Mouse (Mus musculus) embryonic facial prominence, embryonic 12.5 days (tissue): ENCODE data around the gene Ggnbp2. TPM values are rescaled to one million over a fixed set of nuclear protein-coding genes. Genes with fewer than 3 reads are reported as not detected.
A peak's percentile ranks its signal among the peaks of the same experiment; 100 is the strongest.
"Not testable (repeated sequence)": the region's sequence is repeated elsewhere in the genome, so short reads cannot be mapped to it uniquely, and the experiment has no call there.

Source experiments
- ATAC-seq: fragments of 200-750 bp; cut with Nextera tagmentation; 2 replicates; pipeline ENCODE4 v1.8.0; 2017; ENCODE audit not compliant: insufficient number of reproducible peaks, insufficient read depth, low FRiP score, low TSS enrichment
- H3K27ac ChIP-seq: fragments of 300-500 bp; sonication (generic); 2 replicates; pipeline ENCODE4 v1.5.1; 2016; ENCODE audit warnings: mild to moderate bottlenecking
- H3K27me3 ChIP-seq: fragments of 300-500 bp; sonication (generic); 2 replicates; pipeline ENCODE4 v1.6.1; 2016; ENCODE audit warnings: mild to moderate bottlenecking, moderate library complexity
- H3K36me3 ChIP-seq: fragments of 300-500 bp; sonication (generic); 2 replicates; pipeline ENCODE4 v1.6.1; 2016; ENCODE audit warnings: mild to moderate bottlenecking
- H3K4me1 ChIP-seq: fragments of 300-500 bp; sonication (generic); 2 replicates; pipeline ENCODE4 v1.6.1; 2016
- H3K4me2 ChIP-seq: fragments of 300-500 bp; sonication (generic); replicated peaks from 2 replicates; pipeline ENCODE4 v1.6.1; 2016; ENCODE audit warnings: mild to moderate bottlenecking, moderate library complexity
- H3K4me3 ChIP-seq: fragments of 300-500 bp; sonication (generic); 2 replicates; pipeline ENCODE4 v1.5.1; 2016; ENCODE audit warnings: mild to moderate bottlenecking
- H3K9ac ChIP-seq: fragments of 300-500 bp; sonication (generic); 2 replicates; pipeline ENCODE4 v1.6.1; 2016; ENCODE audit warnings: mild to moderate bottlenecking, moderate library complexity
- H3K9me3 ChIP-seq: fragments of 300-500 bp; sonication (generic); 2 replicates; pipeline ENCODE4 v1.6.1; 2016; ENCODE audit warnings: mild to moderate bottlenecking, moderate library complexity
- WGBS: fragments of 180-500 bp; shearing (Covaris S2); methylation state at CpG from one replicate; pipeline ENCODE4 v1.1.7; 2016; 5-methylcytosine and 5-hydroxymethylcytosine counted together
- polyA plus RNA-seq: library from polyadenylated mRNA; unstranded; fragments of >200 nt; fragmentation: Nextera tagmentation; extraction: Ambion mirVana; gene quantifications from 2 replicates; pipeline ENCODE4 v1.2.1, GENCODE M21; 2016

Ggnbp2 gene
- polyA plus RNA-seq, 1 experiment from 2014 or later, result 75.1 TPM

DNA sequence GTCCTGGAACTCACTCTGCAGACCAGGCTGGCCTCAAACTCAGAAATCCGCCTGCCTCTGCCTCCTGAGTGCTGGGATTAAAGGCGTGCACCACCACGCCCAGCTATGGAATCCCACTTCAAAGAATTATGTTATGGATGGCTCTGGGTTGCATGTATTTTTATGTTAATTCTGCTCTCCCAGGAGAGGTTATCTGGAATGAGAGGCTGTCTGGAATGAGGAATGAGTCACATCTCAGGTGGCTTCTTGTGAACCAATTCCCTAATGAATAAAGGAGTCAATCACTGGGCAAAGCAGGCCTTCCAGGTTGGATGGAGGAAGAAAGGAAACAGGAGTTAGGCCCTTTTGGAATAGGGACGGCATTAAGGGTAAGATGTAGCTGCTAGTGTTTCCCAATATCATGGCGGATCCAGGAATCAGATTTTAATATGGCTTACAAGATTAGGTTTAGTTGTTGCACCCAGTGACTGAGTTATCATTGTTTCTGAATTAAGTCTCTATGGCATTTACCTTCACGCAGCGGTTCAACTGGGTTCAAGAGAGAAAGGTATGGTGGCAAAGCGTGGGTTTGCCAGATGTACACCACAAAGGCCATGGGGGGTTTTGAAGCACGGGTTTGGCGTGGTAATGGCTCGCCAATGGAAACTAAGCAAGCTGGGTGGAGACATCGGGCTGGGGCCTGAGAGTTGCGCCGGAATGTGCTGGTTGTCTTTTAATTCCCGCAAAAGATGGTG is 23.7 kb downstream of the Ggnbp2 start:
- no peak for ATAC-seq
- WGBS, result 96% methylated on average over 15 of the region's 15 CpGs
- Histone ChIP-seq H3K27ac (no peak overlapping the region), H3K4me1 (no peaks in the 10 kb centered on the region), H3K36me3 (peaks cover 56% of the 10 kb centered on the region), H3K27me3 (no peaks in the 10 kb centered on the region), H3K4me2 (no peak overlapping the region), H3K4me3 (no peak overlapping the region), H3K9me3 (no peaks in the 10 kb centered on the region), H3K9ac (no peak overlapping the region)

DNA sequence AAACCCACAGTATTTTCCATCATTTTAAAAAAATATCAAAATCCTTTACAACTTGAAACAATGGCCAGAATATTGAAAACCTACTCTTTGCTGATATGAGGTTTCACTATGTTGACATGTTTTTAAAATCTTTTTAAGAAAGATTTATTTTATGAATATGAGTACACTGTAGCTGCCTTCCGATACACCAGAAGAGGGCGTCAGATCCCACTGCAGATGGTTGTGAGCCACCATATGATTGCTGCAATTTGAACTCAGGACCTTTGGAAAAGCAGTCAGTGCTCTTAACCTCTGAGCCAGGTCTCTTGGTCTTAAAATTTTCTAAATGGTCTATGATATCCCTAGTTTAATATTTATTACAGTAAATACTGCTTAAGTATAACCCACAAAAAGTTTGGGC is 31.3 kb downstream of the Ggnbp2 start:
- 90% methylated on average over 2 of the region's 2 CpGs for WGBS

DNA sequence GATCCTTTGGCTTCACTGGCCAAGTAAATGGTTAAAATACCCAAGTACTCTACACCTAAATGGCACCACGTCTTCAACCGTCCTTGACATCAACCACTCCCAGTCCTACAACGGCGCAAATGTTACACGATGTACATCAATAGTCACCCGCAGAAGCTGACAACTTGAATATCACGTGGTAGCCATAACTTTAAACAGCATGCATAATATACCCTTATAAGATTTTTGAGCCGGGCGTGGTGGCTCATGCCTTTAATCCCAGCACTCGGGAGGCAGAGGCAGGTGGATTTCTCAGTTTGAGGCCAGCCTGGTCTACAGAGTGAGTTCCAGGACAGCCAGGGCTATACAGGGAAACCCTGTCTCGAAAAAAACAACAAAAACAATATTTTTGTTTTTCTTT is 41.1 kb downstream of the Ggnbp2 start:
- Histone ChIP-seq H3K4me3 (peak overlapping the region; percentile 81), H3K9ac (peak overlapping the region; percentile 70; the same call in 1 of the 2 replicates), H3K27ac (peak overlapping the region; percentile 74; the same call in 1 of the 2 replicates), H3K4me2 (peak overlapping the region; percentile 95), H3K36me3 (peaks cover 35% of the 10 kb centered on the region)
- not testable (repeated sequence) for H3K9me3 ChIP-seq, H3K4me1 ChIP-seq, ATAC-seq, H3K27me3 ChIP-seq
- 78% methylated on average over 11 of the region's 11 CpGs for WGBS

More for the DNA sequence above, 31.3 kb downstream of the Ggnbp2 start:
- H3K9ac ChIP-seq, result no peak overlapping the region
- H3K27ac ChIP-seq, result no peak overlapping the region
- no peak for ATAC-seq
- no peak overlapping the region for H3K4me2 ChIP-seq
- no peak overlapping the region for H3K4me3 ChIP-seq
- peaks cover 56% of the 10 kb centered on the region for H3K36me3 ChIP-seq
- no peaks in the 10 kb centered on the region for H3K4me1 ChIP-seq
- H3K9me3 ChIP-seq, result no peaks in the 10 kb centered on the region
- H3K27me3 ChIP-seq, result no peaks in the 10 kb centered on the region

DNA sequence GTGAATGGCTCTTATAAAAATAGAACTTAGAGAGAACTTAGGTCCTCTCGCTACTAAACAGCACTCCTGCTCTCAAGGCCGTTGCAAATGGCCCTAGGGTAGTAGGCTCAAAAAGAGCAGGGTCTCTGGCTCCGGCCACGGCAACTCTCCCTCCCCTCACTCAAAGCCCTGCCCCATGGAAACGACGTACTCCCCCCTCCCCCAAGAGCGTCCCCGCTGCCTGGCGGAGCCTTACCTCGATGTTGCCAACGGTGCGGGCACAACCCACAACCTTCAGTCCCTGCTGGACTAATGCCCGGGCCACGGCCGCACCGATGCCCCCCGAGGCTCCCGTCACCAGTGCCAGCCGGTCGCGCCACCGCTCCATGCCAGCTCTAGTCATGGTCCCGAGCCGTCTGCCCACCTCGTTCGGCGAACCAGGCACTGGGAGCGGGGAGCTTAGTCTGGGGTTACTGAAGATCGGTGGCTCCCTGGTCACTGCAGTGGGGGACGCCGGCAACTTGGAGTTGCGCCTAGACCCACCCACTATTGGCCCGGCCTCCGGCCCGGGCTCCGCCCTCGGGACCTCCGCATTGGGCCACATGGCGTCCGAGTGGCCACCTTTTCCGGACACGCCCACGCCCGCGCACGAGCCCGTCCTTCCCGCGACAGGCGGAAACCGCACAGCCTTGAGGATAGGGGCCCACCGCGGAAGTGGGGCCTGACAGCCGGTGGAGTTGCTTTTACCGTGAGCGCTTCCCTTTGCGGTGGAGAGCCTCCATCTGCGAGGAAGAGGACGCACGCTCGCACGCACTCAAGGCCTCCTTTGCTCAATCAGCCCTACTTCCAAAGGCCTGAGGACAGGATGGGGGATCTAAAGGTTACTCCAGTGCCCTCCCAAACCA is 41.9 kb downstream of the Ggnbp2 start, which contains the start of gene Dhrs11:
Dhrs11 (minus strand) TSS at position 479 of the 884 bp plus-strand sequence.
- Histone ChIP-seq H3K4me2 (peak within 1 kb of the TSS; percentile 95), H3K4me3 (peak within 1 kb of the TSS; percentile 81), H3K36me3 (peaks cover 31% of the 10 kb centered on the region), H3K9me3 (no peaks in the 10 kb centered on the region), H3K27ac (peak within 1 kb of the TSS; percentile 74; the same call in 1 of the 2 replicates), H3K9ac (peak within 1 kb of the TSS; percentile 70), H3K27me3 (no peaks in the 10 kb centered on the region), H3K4me1 (0 out of 2 replicates have a peak, but pooled peaks cover 5% of the 10 kb centered on the region)
- peak; percentile 93 for ATAC-seq
- WGBS, result under 1% methylated on average over 62 of the region's 62 CpGs

DNA sequence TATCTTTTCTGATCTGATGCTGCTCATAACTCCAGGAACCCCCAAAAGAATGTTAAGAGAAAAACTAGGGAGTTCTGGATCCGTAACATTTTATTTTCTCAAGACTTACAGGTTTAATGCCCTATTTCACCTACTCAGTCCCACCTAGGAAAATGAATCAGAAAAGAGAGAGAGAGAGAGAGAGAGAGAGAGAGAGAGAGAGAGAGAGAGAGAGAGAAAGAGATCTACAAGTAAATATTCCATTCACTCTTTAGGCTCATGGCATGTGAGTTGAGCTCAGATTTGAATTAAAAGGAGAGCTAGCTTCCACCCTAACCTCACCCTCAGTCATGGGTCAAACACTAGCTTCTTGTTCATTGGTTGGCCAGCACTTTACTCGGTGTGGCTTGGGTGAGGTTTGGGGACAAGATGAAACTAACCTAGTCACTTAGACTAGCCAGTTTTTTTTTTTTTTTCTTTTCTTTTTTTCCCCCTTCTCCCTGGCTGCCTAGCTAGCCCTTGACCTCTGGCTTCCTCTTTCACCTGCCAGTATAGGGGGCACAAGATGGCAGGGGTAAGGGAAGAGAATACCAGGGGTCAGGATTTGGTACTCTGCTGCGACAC is 42.6 kb downstream of the Ggnbp2 start:
- peaks cover 29% of the 10 kb centered on the region for H3K36me3 ChIP-seq
- WGBS, result 45% methylated on average over 3 of the region's 3 CpGs
- no peak overlapping the region for H3K27ac ChIP-seq
- peak overlapping the region; percentile 95 for H3K4me2 ChIP-seq
- 0 out of 2 replicates have a peak, but pooled peaks cover 8% of the 10 kb centered on the region for H3K4me1 ChIP-seq
- no peak for ATAC-seq
- no peaks in the 10 kb centered on the region for H3K27me3 ChIP-seq
- H3K9me3 ChIP-seq, result no peaks in the 10 kb centered on the region
- H3K4me3 ChIP-seq, result peak overlapping the region; percentile 81
- peak overlapping the region; percentile 70; the same call in 1 of the 2 replicates for H3K9ac ChIP-seq

DNA sequence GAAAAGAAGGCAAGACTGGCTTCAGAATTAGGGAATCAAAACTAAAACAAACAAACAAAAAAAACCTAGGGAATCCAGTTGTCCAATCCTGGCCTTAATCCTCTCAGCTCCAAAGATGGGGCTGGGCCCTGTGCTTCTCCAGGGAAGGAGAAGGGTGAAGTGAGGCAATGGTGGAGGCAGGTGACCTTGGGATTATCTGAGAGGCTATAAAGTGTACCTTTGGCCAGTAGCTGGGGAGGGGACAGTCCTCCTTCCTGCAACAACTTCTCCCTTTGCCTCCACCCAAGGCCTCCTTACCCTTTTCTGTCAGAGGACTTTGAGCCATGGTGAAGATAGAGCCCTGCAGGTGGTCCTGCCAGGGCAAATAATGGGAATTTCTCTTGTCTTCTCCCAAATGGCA is 43.1 kb downstream of the Ggnbp2 start:
- no peak overlapping the region for H3K4me3 ChIP-seq
- H3K27ac ChIP-seq, result no peak overlapping the region
- no peak overlapping the region for H3K4me2 ChIP-seq
- H3K9me3 ChIP-seq, result no peaks in the 10 kb centered on the region
- 0 out of 2 replicates have a peak, but pooled peaks cover 8% of the 10 kb centered on the region for H3K4me1 ChIP-seq
- no peak for ATAC-seq
- H3K9ac ChIP-seq, result no peak overlapping the region
- H3K36me3 ChIP-seq, result peaks cover 24% of the 10 kb centered on the region
- no peaks in the 10 kb centered on the region for H3K27me3 ChIP-seq

DNA sequence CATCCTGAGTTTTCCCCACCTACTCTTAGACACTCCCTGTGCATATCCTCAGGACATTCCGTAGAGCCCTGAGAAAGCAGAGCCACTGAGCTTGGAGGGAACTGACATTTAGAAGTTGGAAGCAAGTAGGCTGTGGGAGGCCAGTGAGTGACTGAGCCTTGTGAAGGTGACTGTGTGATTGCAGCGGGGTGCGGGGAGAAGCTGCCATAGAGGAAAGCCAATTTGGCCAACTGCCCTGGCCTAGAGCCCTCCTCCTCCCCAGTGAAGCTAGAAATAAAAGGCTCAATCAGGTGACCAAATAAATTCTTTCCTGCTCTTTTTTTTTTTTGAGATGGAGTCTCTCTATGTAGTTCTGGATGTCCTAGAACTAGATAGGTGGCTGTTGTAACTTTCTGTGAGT is 44.4 kb downstream of the Ggnbp2 start:
- H3K9me3 ChIP-seq, result no peaks in the 10 kb centered on the region
- H3K9ac ChIP-seq, result no peak overlapping the region
- no peaks in the 10 kb centered on the region for H3K27me3 ChIP-seq
- H3K4me3 ChIP-seq, result no peak overlapping the region
- 0 out of 2 replicates have a peak, but pooled peaks cover 8% of the 10 kb centered on the region for H3K4me1 ChIP-seq
- H3K4me2 ChIP-seq, result no peak overlapping the region
- WGBS, result 86% methylated on average over 3 of the region's 3 CpGs
- ATAC-seq, result no peak
- H3K27ac ChIP-seq, result no peak overlapping the region
- peaks cover 13% of the 10 kb centered on the region; the same call in 1 of the 2 replicates for H3K36me3 ChIP-seq

DNA sequence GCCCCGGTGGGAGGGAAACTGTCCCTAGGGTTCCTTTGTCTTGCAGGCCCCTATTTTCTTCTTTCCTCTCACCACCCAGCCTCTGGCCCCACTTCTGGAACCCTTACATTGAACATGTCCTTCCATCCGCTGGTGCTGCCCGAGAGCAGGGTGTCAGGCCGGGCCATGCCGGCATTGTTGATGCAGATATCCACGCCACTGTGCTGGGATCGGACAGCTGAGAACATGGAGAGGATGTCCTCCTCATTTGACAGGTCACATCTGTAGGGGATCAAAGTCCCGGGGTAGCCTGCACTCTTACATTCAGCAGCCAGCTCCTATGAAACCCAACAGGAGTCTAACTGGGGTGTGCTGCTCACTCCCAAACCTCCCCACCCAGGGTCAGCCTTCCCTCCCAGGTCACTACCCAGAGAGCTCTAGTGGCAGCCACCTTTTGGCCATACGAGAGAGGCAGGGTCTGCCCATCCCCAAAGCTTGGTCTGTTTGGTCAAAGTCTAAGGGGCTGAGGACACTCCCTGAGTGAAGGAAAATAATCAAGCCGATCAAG is 45.3 kb downstream of the Ggnbp2 start:
- Histone ChIP-seq H3K9me3 (no peaks in the 10 kb centered on the region), H3K9ac (no peak overlapping the region; the same call in 1 of the 2 replicates), H3K36me3 (peaks cover 7% of the 10 kb centered on the region; the same call in 1 of the 2 replicates), H3K4me3 (no peak overlapping the region), H3K27me3 (no peaks in the 10 kb centered on the region), H3K4me2 (no peak overlapping the region), H3K4me1 (0 out of 2 replicates have a peak, but pooled peaks cover 8% of the 10 kb centered on the region), H3K27ac (no peak overlapping the region)
- WGBS, result 84% methylated on average over 10 of the region's 10 CpGs
- ATAC-seq, result no peak

DNA sequence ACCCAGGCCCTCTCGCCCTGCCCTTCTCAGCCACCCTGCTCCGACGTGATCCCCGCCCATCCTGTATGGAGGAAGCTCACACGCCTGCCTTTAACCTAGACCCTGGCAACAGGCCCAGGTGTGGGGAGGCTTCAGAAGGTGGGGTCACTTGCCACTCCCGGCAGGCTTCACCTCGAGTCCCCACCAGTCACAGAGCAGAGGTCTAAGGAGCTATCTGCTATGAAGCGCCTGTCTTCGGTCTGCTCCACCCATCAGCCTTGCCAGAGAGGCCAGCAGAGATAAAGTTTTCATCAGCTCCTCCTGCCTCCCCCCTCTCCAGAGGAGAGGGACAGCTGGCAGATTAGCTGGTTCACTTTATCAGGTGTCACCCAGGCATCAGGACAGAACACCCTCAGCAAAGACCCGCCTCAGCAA is 47.1 kb downstream of the Ggnbp2 start:
- 66% methylated on average over 10 of the region's 10 CpGs for WGBS
- H3K9ac ChIP-seq, result no peak overlapping the region
- no peak overlapping the region for H3K27ac ChIP-seq
- no peaks in the 10 kb centered on the region for H3K9me3 ChIP-seq
- H3K4me2 ChIP-seq, result no peak overlapping the region
- no peak for ATAC-seq
- H3K36me3 ChIP-seq, result no peaks in the 10 kb centered on the region
- no peak overlapping the region for H3K4me3 ChIP-seq
- H3K4me1 ChIP-seq, result peaks cover 8% of the 10 kb centered on the region; the same call in 1 of the 2 replicates
- H3K27me3 ChIP-seq, result no peaks in the 10 kb centered on the region

DNA sequence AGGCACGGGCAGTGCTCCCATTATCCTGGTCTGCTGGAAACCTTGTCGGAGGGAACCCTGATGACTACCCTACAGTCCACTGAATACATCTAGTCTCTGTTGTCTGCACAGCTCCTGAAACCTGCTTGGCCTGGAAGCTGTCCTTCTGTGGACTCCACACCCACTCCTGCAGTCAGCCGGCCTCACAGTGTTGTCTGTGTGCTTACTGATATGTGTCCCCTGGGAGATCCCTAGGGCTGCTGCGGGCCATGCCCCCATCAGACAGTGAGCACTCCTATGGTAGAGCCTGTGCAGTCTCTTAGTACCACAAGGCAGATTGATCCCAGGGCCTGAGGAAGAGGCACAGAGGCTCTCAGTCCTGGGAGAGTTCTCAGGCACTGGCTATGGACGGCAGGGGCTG is 48.1 kb downstream of the Ggnbp2 start:
- Histone ChIP-seq H3K27ac (0 out of 2 replicates have a peak overlapping the region, but pooled peaks have one; percentile 17), H3K4me1 (peaks cover 3% of the 10 kb centered on the region; the same call in 1 of the 2 replicates), H3K9ac (no peak overlapping the region), H3K27me3 (no peaks in the 10 kb centered on the region), H3K36me3 (no peaks in the 10 kb centered on the region), H3K9me3 (no peaks in the 10 kb centered on the region), H3K4me2 (no peak overlapping the region), H3K4me3 (0 out of 2 replicates have a peak overlapping the region, but pooled peaks have one; percentile 2)
- no peak for ATAC-seq
- 77% methylated on average over 5 of the region's 5 CpGs for WGBS
